Mouse (Mus musculus): ENCODE measurements around the gene Scrt2. TPM values are rescaled to one million over a fixed set of nuclear protein-coding genes. Genes with fewer than 3 reads are reported as not detected.

Scrt2 gene
- polyA plus RNA-seq, 1 experiment from 2014 or later: not detected

- H3K9me3 ChIP-seq (replicated peaks): no peaks in the 10 kb centered on the region
- no peak overlapping the region for H3K27ac ChIP-seq (replicated peaks)
- peaks cover 23% of the 10 kb centered on the region for H3K4me1 ChIP-seq (replicated peaks)
- WGBS (ENCODE audit: insufficient replicate concordance): 61% methylated on average over 2 of the region's 2 CpGs
- H3K27me3 ChIP-seq: peaks cover 28% of the 10 kb centered on the region
- ATAC-seq (ENCODE audit: insufficient read depth): no peak
- H3K4me3 ChIP-seq (replicated peaks): no peak overlapping the region
- no peak overlapping the region for H3K9ac ChIP-seq
- no peaks in the 10 kb centered on the region for H3K36me3 ChIP-seq (replicated peaks)
- no peak overlapping the region for H3K4me2 ChIP-seq
These were observed 47.3 kb downstream of the Scrt2 start for GRCm38 (mm10) chr2:152128597-152128996.

GRCm38 (mm10) chr2:152129778-152130177 is 48.4 kb downstream of the Scrt2 start:
- H3K4me3 ChIP-seq (replicated peaks): no peak overlapping the region
- H3K36me3 ChIP-seq (replicated peaks): no peaks in the 10 kb centered on the region
- ATAC-seq (ENCODE audit: insufficient read depth): no peak
- no peak overlapping the region for H3K9ac ChIP-seq
- H3K9me3 ChIP-seq (replicated peaks): no peaks in the 10 kb centered on the region
- H3K27me3 ChIP-seq: peaks cover 32% of the 10 kb centered on the region
- 52% methylated on average over 3 of the region's 3 CpGs for WGBS (ENCODE audit: insufficient replicate concordance)
- no peak overlapping the region for H3K4me2 ChIP-seq
- H3K4me1 ChIP-seq (replicated peaks): peaks cover 11% of the 10 kb centered on the region
- H3K27ac ChIP-seq (replicated peaks): no peak overlapping the region

- Histone ChIP-seq H3K9me3 (replicated peaks) (no peaks in the 10 kb centered on the region), H3K27me3 (peaks cover 38% of the 10 kb centered on the region), H3K27ac (replicated peaks) (no peak overlapping the region), H3K36me3 (replicated peaks) (no peaks in the 10 kb centered on the region), H3K4me3 (replicated peaks) (no peak overlapping the region), H3K4me2 (no peak overlapping the region), H3K9ac (no peak overlapping the region), H3K4me1 (replicated peaks) (no peaks in the 10 kb centered on the region)
- WGBS (ENCODE audit: insufficient replicate concordance): 35% methylated on average over 9 of the region's 9 CpGs
- no peak for ATAC-seq (ENCODE audit: insufficient read depth)
These were observed 50.7 kb downstream of the Scrt2 start for GRCm38 (mm10) chr2:152132016-152132415.

GRCm38 (mm10) chr2:152132691-152133090 is 51.4 kb downstream of the Scrt2 start:
- H3K4me1 ChIP-seq (replicated peaks): no peaks in the 10 kb centered on the region
- H3K36me3 ChIP-seq (replicated peaks): no peaks in the 10 kb centered on the region
- H3K27ac ChIP-seq (replicated peaks): no peak overlapping the region
- 44% methylated on average over 8 of the region's 8 CpGs for WGBS (ENCODE audit: insufficient replicate concordance)
- H3K4me2 ChIP-seq: no peak overlapping the region
- peaks cover 42% of the 10 kb centered on the region for H3K27me3 ChIP-seq
- no peak overlapping the region for H3K4me3 ChIP-seq (replicated peaks)
- H3K9me3 ChIP-seq (replicated peaks): no peaks in the 10 kb centered on the region
- no peak for ATAC-seq (ENCODE audit: insufficient read depth)
- no peak overlapping the region for H3K9ac ChIP-seq

GRCm38 (mm10) chr2:152139191-152139987 is 58.1 kb downstream of the Scrt2 start:
- no peaks in the 10 kb centered on the region for H3K36me3 ChIP-seq (replicated peaks)
- no peak overlapping the region for H3K27ac ChIP-seq (replicated peaks)
- H3K4me1 ChIP-seq (replicated peaks): peaks cover 27% of the 10 kb centered on the region
- 44% methylated on average over 10 of the region's 10 CpGs for WGBS (ENCODE audit: insufficient replicate concordance)
- ATAC-seq (ENCODE audit: insufficient read depth): no peak
- H3K4me2 ChIP-seq: no peak overlapping the region
- peaks cover 76% of the 10 kb centered on the region for H3K27me3 ChIP-seq
- H3K9me3 ChIP-seq (replicated peaks): no peaks in the 10 kb centered on the region
- no peak overlapping the region for H3K4me3 ChIP-seq (replicated peaks)
- H3K9ac ChIP-seq: no peak overlapping the region

GRCm38 (mm10) chr2:152140941-152141340 is 59.6 kb downstream of the Scrt2 start:
- peaks cover 81% of the 10 kb centered on the region for H3K27me3 ChIP-seq
- WGBS (ENCODE audit: insufficient replicate concordance): 53% methylated on average over 11 of the region's 11 CpGs
- H3K4me2 ChIP-seq: no peak overlapping the region
- ATAC-seq (ENCODE audit: insufficient read depth): no peak
- no peak overlapping the region for H3K27ac ChIP-seq (replicated peaks)
- H3K36me3 ChIP-seq (replicated peaks): no peaks in the 10 kb centered on the region
- peaks cover 27% of the 10 kb centered on the region for H3K4me1 ChIP-seq (replicated peaks)
- H3K9me3 ChIP-seq (replicated peaks): no peaks in the 10 kb centered on the region
- no peak overlapping the region for H3K9ac ChIP-seq
- no peak overlapping the region for H3K4me3 ChIP-seq (replicated peaks)

GRCm38 (mm10) chr2:152141491-152141890 is 60.2 kb downstream of the Scrt2 start:
- peak overlapping the region; percentile 36; the same call in 1 of the 2 replicates for H3K4me3 ChIP-seq (replicated peaks)
- peaks cover 27% of the 10 kb centered on the region for H3K4me1 ChIP-seq (replicated peaks)
- no peak overlapping the region for H3K27ac ChIP-seq (replicated peaks)
- 44% methylated on average over 1 of the region's 1 CpGs for WGBS (ENCODE audit: insufficient replicate concordance)
- H3K36me3 ChIP-seq (replicated peaks): no peaks in the 10 kb centered on the region
- ATAC-seq (ENCODE audit: insufficient read depth): no peak
- H3K9ac ChIP-seq: no peak overlapping the region
- H3K4me2 ChIP-seq: peak overlapping the region; percentile 46
- H3K27me3 ChIP-seq: peaks cover 86% of the 10 kb centered on the region
- H3K9me3 ChIP-seq (replicated peaks): no peaks in the 10 kb centered on the region

GRCm38 (mm10) chr2:152142046-152142445 is 60.7 kb downstream of the Scrt2 start:
- H3K4me1 ChIP-seq (replicated peaks): peaks cover 27% of the 10 kb centered on the region
- H3K27me3 ChIP-seq: peaks cover 92% of the 10 kb centered on the region
- no peaks in the 10 kb centered on the region for H3K9me3 ChIP-seq (replicated peaks)
- whole genome bisulfite sequencing (ENCODE audit: insufficient replicate concordance): 5% methylated on average over 13 of the region's 13 CpGs
- H3K9ac ChIP-seq: no peak overlapping the region
- peak overlapping the region; percentile 46 for H3K4me2 ChIP-seq
- ATAC-seq (ENCODE audit: insufficient read depth): no peak
- no peaks in the 10 kb centered on the region for H3K36me3 ChIP-seq (replicated peaks)
- peak overlapping the region; percentile 36 for H3K4me3 ChIP-seq (replicated peaks)
- H3K27ac ChIP-seq (replicated peaks): no peak overlapping the region

- peaks cover 95% of the 10 kb centered on the region for H3K27me3 ChIP-seq
- no peak overlapping the region for H3K9ac ChIP-seq
- no peak overlapping the region for H3K4me3 ChIP-seq (replicated peaks)
- 7% methylated on average over 11 of the region's 11 CpGs for WGBS (ENCODE audit: insufficient replicate concordance)
- peaks cover 27% of the 10 kb centered on the region for H3K4me1 ChIP-seq (replicated peaks)
- no peaks in the 10 kb centered on the region for H3K9me3 ChIP-seq (replicated peaks)
- peak overlapping the region; percentile 46; the same call in 1 of the 2 replicates for H3K4me2 ChIP-seq
- H3K36me3 ChIP-seq (replicated peaks): no peaks in the 10 kb centered on the region
- no peak overlapping the region for H3K27ac ChIP-seq (replicated peaks)
- ATAC-seq (ENCODE audit: insufficient read depth): no peak
These were observed 61.2 kb downstream of the Scrt2 start for GRCm38 (mm10) chr2:152142571-152142970.

- Histone ChIP-seq H3K36me3 (replicated peaks) (no peaks in the 10 kb centered on the region), H3K9me3 (replicated peaks) (no peaks in the 10 kb centered on the region), H3K4me2 (peak within 1 kb of the TSS; percentile 66), H3K4me1 (replicated peaks) (peaks cover 27% of the 10 kb centered on the region), H3K27me3 (peaks cover 91% of the 10 kb centered on the region), H3K9ac (no peak within 1 kb of the TSS), H3K27ac (replicated peaks) (no peak within 1 kb of the TSS), H3K4me3 (replicated peaks) (peak within 1 kb of the TSS; percentile 44)
- peak; percentile 70 for ATAC-seq (ENCODE audit: insufficient read depth)
- WGBS (ENCODE audit: insufficient replicate concordance): under 1% methylated on average over 118 of the region's 118 CpGs
These were observed 62.2 kb downstream of the Scrt2 start, which contains the start of gene Tcf15 for GRCm38 (mm10) chr2:152143279-152144157. TSS of gene Tcf15 (plus strand) at chr2:152143561.

- 21% methylated on average over 9 of the region's 9 CpGs for WGBS (ENCODE audit: insufficient replicate concordance)
- peak overlapping the region; percentile 66 for H3K4me2 ChIP-seq
- no peak overlapping the region for H3K9ac ChIP-seq
- peak overlapping the region; percentile 44 for H3K4me3 ChIP-seq (replicated peaks)
- no peak for ATAC-seq (ENCODE audit: insufficient read depth)
- no peaks in the 10 kb centered on the region for H3K36me3 ChIP-seq (replicated peaks)
- no peaks in the 10 kb centered on the region for H3K9me3 ChIP-seq (replicated peaks)
- H3K4me1 ChIP-seq (replicated peaks): peaks cover 27% of the 10 kb centered on the region
- H3K27ac ChIP-seq (replicated peaks): no peak overlapping the region
- peaks cover 90% of the 10 kb centered on the region for H3K27me3 ChIP-seq
These were observed 62.8 kb downstream of the Scrt2 start for GRCm38 (mm10) chr2:152144158-152144450.
